Mouse (Mus musculus): Measurements from ENCODE around the gene Rgs10. TPM values are rescaled to one million over a fixed set of nuclear protein-coding genes. Genes with fewer than 3 reads are reported as not detected.

The Rgs10 gene
- polyA plus RNA-seq, 1 experiment, result 26.6 TPM

DNA sequence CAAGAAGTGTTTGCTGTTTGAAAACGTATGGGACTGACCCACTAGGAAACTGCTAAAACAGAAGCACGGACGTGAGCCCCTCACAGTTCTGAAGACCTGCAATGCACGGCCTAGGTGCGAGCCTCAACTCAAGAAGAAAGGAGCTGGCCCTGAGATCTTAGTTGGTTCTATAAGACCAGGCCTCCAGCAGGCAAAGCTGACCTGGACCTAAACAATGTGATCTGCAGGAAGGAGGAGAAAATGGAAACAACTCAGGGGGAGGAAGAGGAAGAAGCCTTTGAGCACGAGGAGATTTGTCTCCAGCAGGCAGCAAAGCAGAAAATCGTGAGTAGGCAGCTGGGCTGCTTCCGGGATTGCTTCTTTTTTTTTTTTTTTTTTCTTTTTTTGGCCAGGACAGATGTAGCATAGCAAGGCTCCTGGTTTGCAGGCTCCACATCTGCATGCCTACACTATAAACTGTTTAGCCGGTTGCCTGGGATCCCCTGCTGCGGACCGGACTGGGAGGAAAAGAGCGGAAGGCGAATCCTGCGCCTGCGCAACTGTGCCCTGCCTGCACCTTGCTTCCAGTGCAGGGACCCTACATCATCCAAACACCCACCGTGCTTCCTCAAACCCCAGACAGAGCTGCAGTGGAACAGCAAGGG lies 39.3 kb downstream of the Rgs10 start:
- no peak for TF ChIP-seq POLR2A (IDR thresholded peaks at IDR 0.05; ENCODE audit: low read depth, low read length)
- TF ChIP-seq CTCF (IDR thresholded peaks at IDR 0.05; ENCODE audit: borderline replicate concordance, insufficient read depth, low read length), result no peak
- Histone ChIP-seq H3K4me3 (ENCODE audit: insufficient read depth, low read length) (no peak overlapping the region), H3K4me1 (ENCODE audit: control insufficient read depth, insufficient read depth, low read length) (no peaks in the 10 kb centered on the region), H3K27ac (ENCODE audit: insufficient read depth, low read length) (no peak overlapping the region)

DNA sequence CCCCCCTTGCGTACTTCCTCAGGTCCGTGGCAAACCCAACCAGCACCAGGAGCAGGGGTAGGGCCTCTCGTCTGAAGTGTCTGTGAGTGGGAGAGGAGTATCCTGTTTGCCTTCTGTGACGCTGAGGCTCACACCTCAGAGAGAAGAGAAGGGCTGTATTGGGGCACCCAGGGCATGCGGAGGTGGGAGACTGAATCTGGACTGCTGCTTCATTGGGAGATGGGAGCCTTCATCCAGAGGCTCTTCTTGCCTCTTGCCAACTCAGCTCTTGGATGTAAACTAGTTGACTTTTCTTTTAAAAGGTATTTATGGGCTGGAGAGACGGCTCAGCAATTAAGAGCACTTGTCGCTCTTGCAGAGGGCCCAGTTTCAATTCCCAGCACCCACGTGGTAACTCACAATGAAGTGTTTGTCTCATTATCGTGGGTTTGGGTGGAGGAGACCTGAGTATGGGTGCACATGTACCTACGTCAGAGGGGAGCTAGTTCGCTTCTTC lies 42.3 kb downstream of the Rgs10 start:
- Histone ChIP-seq H3K27ac (ENCODE audit: insufficient read depth, low read length) (no peak overlapping the region), H3K4me1 (ENCODE audit: control insufficient read depth, insufficient read depth, low read length) (no peaks in the 10 kb centered on the region), H3K4me3 (ENCODE audit: insufficient read depth, low read length) (no peak overlapping the region)
- TF ChIP-seq POLR2A (IDR thresholded peaks at IDR 0.05; ENCODE audit: low read depth, low read length) (no peak), CTCF (IDR thresholded peaks at IDR 0.05; ENCODE audit: borderline replicate concordance, insufficient read depth, low read length) (no peak)

DNA sequence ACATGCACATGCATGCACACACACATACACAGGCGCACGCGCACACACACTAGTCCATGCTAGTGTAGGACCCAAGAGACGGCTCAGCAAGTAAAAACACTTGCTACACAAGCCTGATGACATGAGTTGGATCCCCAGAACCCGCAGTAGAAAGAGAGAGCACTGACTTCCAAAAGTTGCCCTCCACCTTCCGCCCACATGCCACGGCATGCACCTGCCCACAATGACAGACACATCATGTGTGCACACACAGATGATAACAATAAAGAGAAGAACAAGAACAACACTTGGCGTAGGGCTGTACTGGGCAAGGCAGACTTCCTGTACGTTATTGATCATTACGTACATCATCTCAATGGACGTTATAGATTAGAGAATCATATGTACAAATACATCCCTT lies 44.4 kb downstream of the Rgs10 start:
- no peak overlapping the region for H3K27ac ChIP-seq (ENCODE audit: insufficient read depth, low read length)
- TF ChIP-seq POLR2A (IDR thresholded peaks at IDR 0.05; ENCODE audit: low read depth, low read length) (no peak), CTCF (IDR thresholded peaks at IDR 0.05; ENCODE audit: borderline replicate concordance, insufficient read depth, low read length) (no peak)
- no peak overlapping the region for H3K4me3 ChIP-seq (ENCODE audit: insufficient read depth, low read length)
- no peaks in the 10 kb centered on the region for H3K4me1 ChIP-seq (ENCODE audit: control insufficient read depth, insufficient read depth, low read length)

DNA sequence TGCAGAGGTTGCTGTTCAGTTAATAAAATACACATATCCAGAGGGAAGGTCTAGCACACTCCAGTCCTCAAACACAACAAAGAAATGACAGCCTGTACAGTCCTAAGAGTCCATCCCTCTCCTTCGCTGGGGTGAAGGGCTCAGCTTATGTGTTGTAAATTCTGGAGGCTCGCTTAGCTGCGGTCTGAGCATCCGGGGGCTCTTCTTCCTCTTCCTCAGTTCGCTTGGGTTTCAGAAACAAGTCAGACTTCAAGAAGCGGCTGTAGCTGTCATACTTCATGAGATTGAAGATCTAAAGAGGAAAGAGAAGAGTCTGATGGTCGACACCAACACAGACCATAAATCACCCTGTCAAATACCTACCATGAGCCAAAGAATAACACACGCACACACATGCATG lies 44.8 kb downstream of the Rgs10 start:
- no peak overlapping the region for H3K27ac ChIP-seq (ENCODE audit: insufficient read depth, low read length)
- no peak overlapping the region for H3K4me3 ChIP-seq (ENCODE audit: insufficient read depth, low read length)
- TF ChIP-seq POLR2A (IDR thresholded peaks at IDR 0.05; ENCODE audit: low read depth, low read length), result no peak
- TF ChIP-seq CTCF (IDR thresholded peaks at IDR 0.05; ENCODE audit: borderline replicate concordance, insufficient read depth, low read length), result no peak
- H3K4me1 ChIP-seq (ENCODE audit: control insufficient read depth, insufficient read depth, low read length), result no peaks in the 10 kb centered on the region

DNA sequence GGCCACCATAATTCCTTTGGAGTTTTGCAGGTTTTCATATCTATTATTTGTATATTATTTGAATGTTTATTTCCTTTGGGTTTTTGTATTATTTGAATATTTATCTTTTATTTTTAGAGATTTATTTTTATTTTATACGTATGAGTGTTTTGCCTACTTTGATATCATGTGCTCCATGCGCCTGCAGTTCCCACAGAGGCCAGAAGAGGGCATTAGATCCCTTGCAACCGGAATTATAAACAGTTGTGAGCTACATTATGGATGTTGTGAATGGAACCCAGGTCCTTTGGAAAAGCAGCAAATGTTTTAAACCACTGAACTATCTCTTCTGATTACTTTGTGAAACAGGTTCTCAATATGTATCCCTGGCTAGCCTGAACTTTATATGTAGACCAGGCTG lies 46.2 kb downstream of the Rgs10 start:
- H3K27ac ChIP-seq (ENCODE audit: insufficient read depth, low read length), result no peak overlapping the region

DNA sequence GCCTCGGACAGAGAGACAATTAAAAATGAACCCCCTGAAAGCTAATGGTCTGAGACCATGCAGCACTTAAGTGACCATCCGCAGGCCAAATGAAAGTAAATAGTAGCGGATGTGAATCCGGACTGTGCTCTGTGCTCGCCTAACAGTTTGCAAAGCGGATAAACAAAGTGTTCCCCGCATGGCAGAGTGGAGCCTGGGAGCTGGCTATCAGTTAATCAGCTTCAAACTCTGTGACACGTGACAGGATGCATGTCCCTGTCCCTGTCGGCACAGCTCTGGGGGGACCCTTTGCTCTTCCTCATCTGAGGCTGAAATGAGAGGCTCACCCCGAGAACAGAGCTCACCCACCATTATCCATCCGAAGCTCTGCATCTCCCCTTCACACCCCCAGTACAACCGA lies 49.2 kb downstream of the Rgs10 start:
- TF ChIP-seq POLR2A (IDR thresholded peaks at IDR 0.05; ENCODE audit: low read depth, low read length) (no peak), CTCF (IDR thresholded peaks at IDR 0.05; ENCODE audit: borderline replicate concordance, insufficient read depth, low read length) (no peak)
- no peak overlapping the region for H3K27ac ChIP-seq (ENCODE audit: insufficient read depth, low read length)
- H3K4me3 ChIP-seq (ENCODE audit: insufficient read depth, low read length), result no peak overlapping the region
- H3K4me1 ChIP-seq (ENCODE audit: control insufficient read depth, insufficient read depth, low read length), result no peaks in the 10 kb centered on the region

More for the DNA sequence above, 46.2 kb downstream of the Rgs10 start:
- Histone ChIP-seq H3K4me1 (ENCODE audit: control insufficient read depth, insufficient read depth, low read length) (no peaks in the 10 kb centered on the region), H3K4me3 (ENCODE audit: insufficient read depth, low read length) (no peak overlapping the region)
- TF ChIP-seq CTCF (IDR thresholded peaks at IDR 0.05; ENCODE audit: borderline replicate concordance, insufficient read depth, low read length) (peak; percentile 26; the same call in 1 of the 2 replicates), POLR2A (IDR thresholded peaks at IDR 0.05; ENCODE audit: low read depth, low read length) (no peak)

DNA sequence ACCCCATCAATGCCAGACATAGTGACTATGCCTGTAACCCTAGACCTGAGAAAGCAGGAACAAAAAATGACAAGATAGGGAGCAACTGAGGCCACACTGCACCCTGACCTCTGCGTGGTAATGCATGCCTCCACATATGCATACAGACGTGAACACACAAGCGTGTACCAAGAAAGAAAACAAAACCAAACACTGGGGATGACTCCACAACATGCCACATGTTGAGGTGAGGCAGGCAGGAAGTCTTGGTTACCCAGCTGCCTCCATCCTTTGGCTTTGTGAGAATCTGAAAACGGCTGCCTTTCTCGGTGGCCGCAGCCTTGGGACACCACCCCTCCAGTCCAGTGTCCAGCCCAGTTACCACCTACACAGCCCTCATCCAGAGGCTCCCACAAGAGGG lies 49.7 kb downstream of the Rgs10 start:
- Histone ChIP-seq H3K4me1 (ENCODE audit: control insufficient read depth, insufficient read depth, low read length) (no peaks in the 10 kb centered on the region), H3K4me3 (ENCODE audit: insufficient read depth, low read length) (no peak overlapping the region), H3K27ac (ENCODE audit: insufficient read depth, low read length) (no peak overlapping the region)
- TF ChIP-seq CTCF (IDR thresholded peaks at IDR 0.05; ENCODE audit: borderline replicate concordance, insufficient read depth, low read length) (no peak), POLR2A (IDR thresholded peaks at IDR 0.05; ENCODE audit: low read depth, low read length) (no peak)

DNA sequence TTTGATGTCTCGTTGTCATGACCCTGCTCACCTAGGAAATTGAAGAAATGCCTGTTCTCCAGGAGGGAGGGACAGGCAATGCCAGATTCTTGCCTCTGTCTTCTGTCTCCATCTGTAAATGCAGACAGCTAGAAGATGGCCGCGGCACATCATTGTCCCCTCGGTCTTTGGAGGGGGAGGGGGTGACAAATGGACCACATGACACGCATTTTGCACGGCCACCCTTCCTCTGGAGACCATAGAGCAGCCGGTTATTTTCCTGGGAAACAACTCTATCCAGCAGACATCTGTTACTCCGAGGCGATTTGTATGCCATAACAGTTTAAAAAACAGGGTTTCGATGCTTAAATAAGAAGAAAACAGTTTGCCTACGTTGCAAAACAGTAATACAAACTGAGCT lies 51.9 kb downstream of the Rgs10 start:
- Histone ChIP-seq H3K4me3 (ENCODE audit: insufficient read depth, low read length) (no peak overlapping the region), H3K4me1 (ENCODE audit: control insufficient read depth, insufficient read depth, low read length) (no peaks in the 10 kb centered on the region), H3K27ac (ENCODE audit: insufficient read depth, low read length) (no peak overlapping the region)
- TF ChIP-seq CTCF (IDR thresholded peaks at IDR 0.05; ENCODE audit: borderline replicate concordance, insufficient read depth, low read length), result no peak
- no peak for TF ChIP-seq POLR2A (IDR thresholded peaks at IDR 0.05; ENCODE audit: low read depth, low read length)

DNA sequence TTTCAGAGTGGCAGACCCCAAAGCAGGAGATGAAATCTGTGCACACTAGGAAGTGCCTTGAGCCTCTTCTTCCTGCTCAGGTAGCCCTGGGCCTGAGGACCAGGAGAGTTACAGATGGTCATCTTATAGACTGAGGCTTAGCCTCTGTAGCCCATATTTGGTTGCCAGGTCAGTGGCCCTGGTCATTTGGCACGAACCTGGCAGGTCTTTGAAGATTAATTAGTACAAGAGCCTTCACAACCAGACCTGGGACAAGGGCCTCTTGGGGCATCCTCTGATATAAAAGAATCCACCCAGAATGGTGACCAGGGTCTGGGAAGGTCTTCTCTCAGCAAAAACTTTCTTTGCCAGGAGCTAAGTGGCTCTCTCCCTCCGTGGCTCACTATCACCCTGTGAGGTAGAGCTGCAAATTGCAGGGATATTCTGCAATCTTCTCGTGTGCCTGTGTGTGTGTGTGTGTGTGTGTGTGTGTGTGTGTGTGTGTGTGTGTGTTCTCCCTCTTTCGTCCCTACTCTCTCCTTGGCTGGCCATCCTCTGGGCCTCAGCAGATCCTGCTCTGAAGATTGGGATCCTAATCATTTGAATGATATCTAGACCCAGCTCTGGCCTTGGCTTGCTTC lies 53.4 kb downstream of the Rgs10 start:
- TF ChIP-seq POLR2A (IDR thresholded peaks at IDR 0.05; ENCODE audit: low read depth, low read length), result no peak
- no peak for TF ChIP-seq CTCF (IDR thresholded peaks at IDR 0.05; ENCODE audit: borderline replicate concordance, insufficient read depth, low read length)
- Histone ChIP-seq H3K4me1 (ENCODE audit: control insufficient read depth, insufficient read depth, low read length) (no peaks in the 10 kb centered on the region), H3K27ac (ENCODE audit: insufficient read depth, low read length) (no peak overlapping the region), H3K4me3 (ENCODE audit: insufficient read depth, low read length) (no peak overlapping the region)

DNA sequence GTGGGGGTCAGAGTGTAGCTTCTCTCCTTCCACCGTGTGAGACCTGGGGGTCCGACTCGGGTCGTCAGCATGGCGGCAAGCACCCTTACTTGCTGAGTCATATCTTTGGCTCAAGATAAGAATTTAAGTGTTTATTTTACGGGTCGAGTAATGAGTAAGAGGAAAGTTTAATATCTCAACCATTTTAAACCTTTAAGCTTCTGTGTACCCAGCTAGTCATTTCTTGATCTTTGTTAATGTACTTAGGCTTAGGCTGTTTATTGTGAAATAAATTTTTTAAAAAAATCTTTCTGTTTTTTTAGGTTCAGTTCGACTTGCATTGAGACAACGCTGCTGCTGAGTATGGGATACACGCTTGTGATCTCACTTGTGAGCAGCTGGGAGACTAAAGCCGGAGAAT lies 54.0 kb downstream of the Rgs10 start:
- Histone ChIP-seq H3K4me3 (ENCODE audit: insufficient read depth, low read length) (no peak overlapping the region), H3K4me1 (ENCODE audit: control insufficient read depth, insufficient read depth, low read length) (no peaks in the 10 kb centered on the region), H3K27ac (ENCODE audit: insufficient read depth, low read length) (peak overlapping the region; percentile 18; the same call in 1 of the 2 replicates)
- TF ChIP-seq POLR2A (IDR thresholded peaks at IDR 0.05; ENCODE audit: low read depth, low read length) (no peak), CTCF (IDR thresholded peaks at IDR 0.05; ENCODE audit: borderline replicate concordance, insufficient read depth, low read length) (no peak)
